Mouse (Mus musculus): ENCODE measurements around the gene Slc22a12.

GRCm38 (mm10) chr19:6518601-6519000 is 24.2 kb downstream of the Slc22a12 start:
- TF ChIP-seq USF1 (IDR thresholded peaks at IDR 0.05; ENCODE audit: low read depth) (no peak), CTCF (IDR thresholded peaks at IDR 0.05; ENCODE audit: control insufficient read depth, insufficient read depth, insufficient read length) (no peak), MAX (IDR thresholded peaks at IDR 0.05) (no peak)

All from C2C12 (cell line).